Mouse (Mus musculus): ENCODE results near the gene Nes.

The Nes gene

DNA sequence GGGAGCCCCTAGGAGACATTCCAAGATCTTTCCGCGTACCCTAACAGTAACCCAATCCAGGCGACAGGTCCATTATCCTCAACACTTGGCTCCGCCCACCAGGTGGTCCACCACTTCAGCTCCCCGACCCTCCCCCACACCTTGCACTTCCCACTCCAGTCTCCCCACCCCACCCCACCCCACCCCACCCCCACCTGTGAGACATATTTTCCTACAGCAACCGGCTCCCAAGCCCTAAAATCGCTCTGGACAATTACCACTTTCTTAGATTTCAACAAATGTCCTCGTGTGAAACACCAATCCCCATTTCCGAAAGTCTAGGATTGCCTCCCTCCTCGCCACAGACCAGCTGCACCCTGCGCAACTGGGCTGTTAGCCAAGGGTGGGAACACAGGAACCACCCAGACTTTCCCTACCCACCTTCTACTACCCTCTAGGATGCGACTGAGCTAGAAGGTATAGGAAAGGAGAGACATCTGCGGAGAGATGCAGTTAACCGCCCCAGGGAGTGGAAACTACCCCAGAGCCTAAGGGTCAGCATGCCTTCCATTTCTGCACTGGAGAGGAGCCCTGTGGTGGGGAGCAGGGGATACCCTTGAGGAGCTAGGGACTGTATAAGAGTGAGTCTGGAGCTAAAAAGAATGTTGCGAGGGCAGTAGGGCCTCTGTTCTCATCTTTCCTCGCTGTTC is 21.5 kb upstream of the Nes start:
- no peak for DNase-seq (ENCODE audit: low read depth in 2 of 2, low spot score in 2 of 2)

DNA sequence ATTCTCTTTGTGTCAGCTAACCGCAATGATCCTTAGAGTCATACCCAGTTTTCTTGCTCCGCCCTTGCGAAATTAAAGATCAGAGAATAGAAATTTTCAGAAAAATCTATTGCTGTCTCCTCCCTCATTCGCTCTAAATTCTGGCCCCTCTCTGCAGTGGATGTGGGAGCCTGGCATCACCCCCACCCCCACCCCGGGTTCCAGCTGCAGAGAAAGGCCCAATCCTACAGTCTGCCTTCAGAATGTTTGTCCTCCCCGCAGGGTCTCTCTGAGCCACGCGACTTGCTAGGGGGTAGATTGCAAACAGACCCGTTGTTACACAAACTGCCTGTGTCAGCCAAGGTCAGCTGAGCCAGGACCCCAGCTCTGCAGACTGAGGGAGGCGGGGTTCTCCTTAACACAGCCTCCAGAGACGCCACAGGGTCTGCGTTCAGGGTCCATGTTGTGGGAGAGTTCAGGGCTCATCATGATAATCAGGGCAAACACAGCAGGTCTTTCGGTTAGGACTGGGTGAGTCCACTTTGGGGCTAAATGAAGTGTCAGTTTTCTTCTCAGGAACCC is 20.8 kb upstream of the Nes start:
- DNase-seq (ENCODE audit: low read depth in 2 of 2, low spot score in 2 of 2) = no peak

DNA sequence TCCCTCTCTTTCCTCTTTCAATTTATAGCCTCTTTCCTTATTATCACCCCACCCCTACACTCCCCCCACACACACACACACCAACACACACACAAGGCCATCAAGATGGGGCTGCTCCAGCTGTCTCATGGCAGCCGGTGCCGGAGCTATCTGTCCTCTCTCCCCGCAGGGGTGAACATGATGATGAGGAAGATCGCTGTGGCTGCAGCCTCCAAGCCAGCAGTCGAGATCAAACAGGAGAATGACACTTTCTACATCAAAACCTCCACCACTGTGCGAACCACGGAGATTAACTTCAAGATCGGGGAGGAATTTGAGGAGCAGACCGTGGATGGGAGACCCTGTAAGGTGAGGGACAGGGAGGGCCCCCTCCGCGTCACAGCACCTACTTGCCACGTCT is 18.9 kb upstream of the Nes start:
- DNase-seq (ENCODE audit: low read depth in 2 of 2, low spot score in 2 of 2) = no peak

DNA sequence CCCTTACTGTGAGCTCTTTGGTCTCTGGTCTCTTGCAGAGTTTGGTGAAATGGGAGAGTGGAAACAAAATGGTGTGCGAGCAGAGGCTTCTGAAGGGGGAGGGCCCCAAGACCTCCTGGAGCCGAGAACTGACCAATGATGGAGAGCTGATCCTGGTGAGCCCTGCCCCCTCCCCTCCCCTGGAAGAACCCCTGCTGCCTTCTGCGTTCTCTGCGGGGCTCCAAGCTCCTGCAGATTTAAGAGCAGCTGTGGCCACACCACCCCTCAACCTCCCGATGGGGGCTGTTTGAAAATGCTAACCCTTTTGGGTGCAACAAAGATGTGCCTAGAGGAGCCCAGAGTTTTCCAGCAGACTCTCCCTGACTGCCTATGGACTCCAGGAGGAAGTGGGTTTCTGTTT is 18.4 kb upstream of the Nes start:
- no peak for DNase-seq (ENCODE audit: low read depth in 2 of 2, low spot score in 2 of 2)

DNA sequence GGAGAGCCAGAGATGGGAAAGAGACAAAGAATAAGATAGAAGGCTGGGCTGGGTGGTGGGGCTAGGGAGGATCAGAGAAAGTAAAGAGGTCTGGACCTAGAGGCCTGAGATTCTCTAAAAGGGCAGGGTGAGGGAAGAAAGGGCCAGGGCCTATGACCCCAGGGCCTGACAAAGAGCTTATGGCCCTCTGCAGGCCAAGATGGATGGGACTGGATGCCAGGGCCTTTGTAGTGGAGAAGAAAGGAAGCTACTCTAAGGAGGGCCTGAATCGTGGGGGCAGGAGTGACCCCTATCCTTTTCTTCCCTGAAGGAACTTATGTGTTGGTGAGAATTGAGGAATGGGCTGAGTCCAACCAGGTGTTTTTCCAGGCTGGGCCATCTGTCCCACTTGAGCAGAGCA is 12.8 kb upstream of the Nes start:
- DNase-seq (ENCODE audit: low read depth in 2 of 2, low spot score in 2 of 2) = no peak

DNA sequence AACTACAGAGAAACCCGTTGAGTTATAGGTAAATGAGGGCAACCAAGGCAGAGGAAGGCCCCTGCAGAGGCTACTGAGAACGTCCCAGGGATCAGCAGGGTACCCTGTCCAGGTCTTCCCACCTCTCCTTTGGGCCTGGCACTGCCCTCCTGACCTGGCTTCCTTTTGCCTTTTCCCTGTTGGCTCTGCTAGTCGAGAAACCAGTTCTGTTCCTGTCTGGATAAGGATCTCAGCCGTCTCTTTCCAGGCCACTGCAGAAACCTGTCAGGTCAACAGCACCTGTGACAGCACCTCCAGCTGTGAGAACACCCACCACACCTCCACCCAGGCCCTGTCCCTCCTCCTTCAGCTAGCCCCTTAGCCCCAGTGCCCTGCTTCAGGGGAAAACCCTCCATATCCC is 12.4 kb upstream of the Nes start:
- DNase-seq (ENCODE audit: low read depth in 2 of 2, low spot score in 2 of 2) = no peak

DNA sequence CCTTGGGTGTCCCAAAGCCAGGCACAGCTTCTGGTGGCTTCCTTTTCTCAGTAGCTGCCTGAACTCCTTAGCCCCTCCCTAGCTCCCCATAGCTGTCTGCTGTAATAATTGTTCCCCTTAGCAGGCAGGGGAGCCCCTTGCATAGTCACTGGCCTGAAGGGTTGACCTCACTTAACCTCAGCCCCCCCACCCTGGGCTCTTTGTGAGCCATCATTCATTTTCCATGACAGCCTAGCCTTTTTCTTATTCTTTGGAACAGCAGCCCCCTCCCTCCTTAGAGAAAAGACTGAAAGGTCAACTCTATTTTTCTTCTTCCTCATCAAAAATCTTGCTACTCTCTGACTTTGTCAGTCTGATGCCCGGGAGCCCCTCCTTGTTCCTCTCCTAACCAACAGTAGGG is 11.9 kb upstream of the Nes start:
- DNase-seq (ENCODE audit: low read depth in 2 of 2, low spot score in 2 of 2) = no peak

DNA sequence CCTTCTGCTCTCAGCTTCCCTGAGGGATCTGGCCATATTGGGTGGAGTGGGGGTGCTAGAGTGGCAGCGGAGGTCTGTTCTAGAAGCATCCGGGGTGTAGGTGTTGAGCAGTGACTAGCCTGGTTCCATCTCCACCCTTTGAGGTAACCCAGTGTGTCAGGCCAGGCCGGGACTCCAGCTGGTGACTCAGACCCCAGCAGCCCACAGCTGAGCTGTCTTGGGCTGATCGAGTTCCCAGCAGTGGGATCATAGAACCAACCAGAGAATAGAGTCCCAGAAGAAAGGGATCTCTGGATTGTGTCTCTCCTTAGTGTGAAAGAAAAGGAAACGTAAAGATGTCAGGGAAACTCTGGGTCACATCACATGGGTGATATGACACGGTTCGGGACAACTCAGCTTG is 11.5 kb upstream of the Nes start:
- DNase-seq (ENCODE audit: low read depth in 2 of 2, low spot score in 2 of 2) = no peak

DNA sequence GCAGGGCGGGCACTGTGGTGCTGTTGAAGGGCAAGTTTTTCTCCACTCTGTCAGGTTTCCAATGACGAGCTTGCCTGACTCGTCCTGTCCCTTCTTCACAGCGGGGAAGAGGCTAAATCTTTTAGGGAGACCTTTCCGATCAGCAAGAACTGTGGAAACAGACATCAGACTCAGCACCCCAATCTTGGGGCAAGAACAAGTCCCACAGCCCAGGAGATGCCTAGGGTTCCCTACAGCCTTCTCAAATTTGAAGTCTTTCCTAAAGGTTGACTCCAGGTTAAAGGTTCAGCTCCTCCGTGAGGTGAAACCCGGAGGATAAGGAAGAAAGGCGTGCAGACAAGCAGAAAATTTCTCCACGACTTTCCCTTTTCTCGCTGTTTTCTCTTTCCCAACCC is 10.7 kb upstream of the Nes start:
- no peak for DNase-seq (ENCODE audit: low read depth in 2 of 2, low spot score in 2 of 2)

DNA sequence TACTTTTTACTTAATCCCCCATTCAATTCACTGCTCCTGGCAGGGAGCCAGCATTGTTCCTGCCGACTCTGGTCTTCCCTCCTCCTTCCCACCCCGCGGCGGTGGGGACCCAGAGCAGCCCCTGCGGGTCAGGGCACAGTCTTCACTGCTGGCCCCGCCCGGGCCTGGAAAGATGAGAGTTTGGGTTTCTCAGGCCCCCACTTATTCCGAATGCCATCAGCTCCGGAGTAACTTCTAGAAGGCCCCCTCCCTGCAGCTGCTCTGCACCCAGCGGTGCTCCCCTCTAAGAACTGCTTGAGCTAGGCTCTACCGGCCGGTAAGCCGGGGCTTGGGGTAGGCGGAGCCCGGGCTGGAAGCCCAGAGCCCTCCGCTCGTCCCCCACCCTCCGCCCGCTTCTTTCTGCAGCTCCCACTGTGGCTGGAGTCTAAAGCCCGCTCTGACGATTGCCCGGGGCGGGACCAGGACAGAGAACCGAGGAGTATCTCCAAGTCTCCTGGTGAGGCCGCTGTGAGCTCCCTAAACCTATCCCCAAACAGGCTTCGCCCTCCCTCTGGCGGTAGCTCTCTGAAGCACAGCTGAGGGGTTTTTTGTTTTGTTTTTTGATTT is 10.2 kb upstream of the Nes start:
- peak; percentile 44 to 57 for DNase-seq (ENCODE audit: low read depth in 2 of 2, low spot score in 2 of 2)

DNA sequence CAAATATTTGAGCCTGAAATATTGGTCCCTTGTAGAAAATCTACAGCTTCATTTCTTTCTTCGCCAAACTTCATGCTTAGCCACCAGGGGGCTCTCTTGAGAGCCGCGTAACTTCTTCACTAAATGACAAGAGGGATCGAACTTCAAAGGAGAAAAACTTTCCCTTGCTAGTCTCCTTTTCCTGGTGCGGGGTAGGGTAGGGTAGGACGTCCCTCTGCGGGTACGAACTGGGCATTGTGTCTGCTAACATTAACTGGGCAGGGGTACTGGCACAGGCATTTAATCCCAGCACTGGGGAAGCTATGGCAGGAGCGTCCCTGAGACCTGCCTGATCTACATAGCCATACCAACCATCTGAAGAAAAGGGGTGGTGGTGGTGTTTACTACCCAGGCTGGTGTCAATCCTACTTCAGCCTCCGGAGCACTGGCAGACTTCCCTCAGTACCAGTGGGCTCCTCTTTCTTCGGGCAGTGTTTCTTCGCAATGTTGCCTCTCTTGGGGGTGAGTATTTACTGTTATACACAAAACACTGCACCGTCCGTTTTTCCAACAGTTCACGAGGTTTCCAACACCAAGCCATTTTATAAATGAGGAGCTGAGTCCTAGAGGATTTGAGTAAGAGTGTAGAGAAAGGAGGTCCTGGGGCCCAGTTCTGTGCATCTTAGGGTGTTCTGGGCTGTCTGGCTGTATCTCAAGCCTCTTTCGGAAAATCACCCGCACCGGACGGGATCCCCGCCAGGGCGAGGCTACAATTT is 517 bp upstream of the Nes start:
- DNase-seq (ENCODE audit: low read depth in 2 of 2, low spot score in 2 of 2) = peak; percentile 45 to 68

DNA sequence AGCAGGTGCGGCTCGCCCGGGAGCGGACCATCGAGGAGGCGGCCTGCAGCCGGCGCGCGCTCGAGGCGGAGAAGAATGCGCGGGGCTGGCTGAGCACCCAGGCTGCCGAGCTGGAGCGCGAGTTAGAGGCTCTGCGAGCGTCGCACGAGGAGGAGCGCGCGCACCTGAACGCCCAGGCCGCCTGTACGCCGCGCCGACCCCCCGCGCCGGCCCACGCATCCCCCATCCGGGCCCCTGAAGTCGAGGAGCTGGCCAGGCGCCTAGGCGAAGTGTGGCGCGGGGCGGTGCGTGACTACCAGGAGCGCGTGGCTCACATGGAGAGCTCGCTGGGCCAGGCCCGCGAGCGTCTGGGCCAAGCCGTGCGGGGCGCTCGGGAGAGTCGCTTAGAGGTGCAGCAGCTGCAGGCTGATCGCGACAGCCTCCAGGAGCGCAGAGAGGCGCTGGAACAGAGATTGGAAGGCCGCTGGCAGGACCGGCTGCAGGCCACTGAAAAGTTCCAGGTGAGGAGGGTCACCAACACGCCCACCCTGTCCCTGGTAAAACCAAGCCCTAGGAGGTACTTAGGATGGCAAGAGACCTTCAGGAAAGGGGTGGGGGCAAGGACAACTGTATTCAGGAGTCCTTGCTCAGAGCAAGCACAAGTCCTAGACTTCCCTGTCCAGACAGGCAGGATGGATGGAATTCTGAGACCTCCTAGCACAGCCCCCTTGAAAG is 768 bp downstream of the Nes start:
- DNase-seq (ENCODE audit: low read depth in 2 of 2, low spot score in 2 of 2) = no peak

DNA sequence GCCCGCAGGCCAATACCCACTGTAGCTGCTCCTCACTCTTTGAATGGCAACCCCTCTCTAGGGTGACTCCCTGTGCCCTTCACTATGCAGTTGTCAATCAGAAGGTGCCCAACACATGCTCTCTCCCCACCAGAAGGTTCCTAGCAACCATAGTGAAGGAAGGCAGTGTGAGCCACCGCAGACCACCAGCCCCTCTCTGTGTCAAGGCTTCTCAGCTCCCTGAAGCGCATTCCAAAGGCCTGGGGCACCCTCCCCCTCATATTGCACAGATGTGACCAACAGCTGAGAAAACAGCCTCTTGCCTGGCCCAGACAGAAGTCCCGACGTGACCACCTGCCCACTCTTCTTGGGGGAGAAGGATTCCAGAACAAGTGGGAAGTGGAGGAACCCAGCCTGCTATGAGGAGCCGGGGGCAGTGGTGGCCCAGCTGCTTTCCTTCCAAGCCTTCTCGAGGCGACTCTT is 1.4 kb downstream of the Nes start:
- no peak for DNase-seq (ENCODE audit: low read depth in 2 of 2, low spot score in 2 of 2)

DNA sequence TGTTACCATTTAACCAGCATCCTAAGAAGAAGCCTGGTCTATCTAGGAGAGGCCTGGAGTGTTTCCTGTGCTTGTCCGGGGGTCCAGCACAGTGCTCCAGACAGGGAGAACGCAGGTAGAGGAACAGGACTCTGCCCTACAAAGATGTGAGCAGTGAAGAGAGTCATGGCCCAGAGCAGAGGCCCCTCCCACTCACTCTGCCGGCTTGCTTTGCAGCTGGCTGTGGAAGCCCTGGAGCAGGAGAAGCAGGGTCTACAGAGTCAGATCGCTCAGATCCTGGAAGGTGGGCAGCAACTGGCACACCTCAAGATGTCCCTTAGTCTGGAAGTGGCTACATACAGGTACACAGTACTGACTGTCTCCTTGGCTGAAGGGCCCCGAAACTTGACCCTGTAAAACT is 1.9 kb downstream of the Nes start:
- no peak for DNase-seq (ENCODE audit: low read depth in 2 of 2, low spot score in 2 of 2)

DNA sequence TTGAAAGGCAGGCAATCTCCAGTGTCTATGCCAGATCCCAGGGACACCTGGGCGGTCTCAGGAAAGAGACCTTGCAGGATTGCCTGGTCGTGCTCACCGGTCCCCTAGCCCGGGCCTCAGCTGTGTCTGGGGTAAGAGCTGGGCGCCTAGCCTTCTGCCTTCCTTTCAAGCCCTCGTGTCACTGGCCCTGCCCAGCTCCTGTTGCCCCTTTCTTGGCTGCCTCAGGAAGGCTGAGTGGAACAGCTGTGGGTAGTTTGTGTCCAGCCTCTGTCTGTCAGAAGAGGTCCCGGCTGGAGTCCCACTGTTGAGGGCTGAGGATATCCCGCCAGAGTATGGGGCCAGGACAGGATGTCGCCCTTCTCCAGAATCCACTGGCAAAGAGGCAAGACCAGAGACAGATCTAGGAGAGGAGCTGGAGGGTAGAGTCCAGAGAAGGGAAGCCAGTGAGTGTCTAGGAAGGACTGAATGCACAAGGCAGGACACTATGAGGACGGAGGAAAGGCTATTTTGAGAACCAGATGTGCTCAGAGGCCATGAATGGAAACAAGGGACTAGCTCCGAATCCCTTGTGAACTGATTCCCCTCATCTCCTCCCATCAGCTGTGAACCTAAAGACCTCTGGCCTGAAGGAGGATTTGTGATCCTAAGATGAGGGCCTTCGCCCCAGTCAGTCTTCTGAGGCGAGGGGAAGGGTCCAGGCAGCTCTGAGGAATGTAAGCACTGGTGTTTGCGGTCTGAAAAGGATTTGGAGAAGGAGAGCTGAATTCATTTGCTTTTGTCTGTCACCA is 2.9 kb downstream of the Nes start:
- no peak for DNase-seq (ENCODE audit: low read depth in 2 of 2, low spot score in 2 of 2)

DNA sequence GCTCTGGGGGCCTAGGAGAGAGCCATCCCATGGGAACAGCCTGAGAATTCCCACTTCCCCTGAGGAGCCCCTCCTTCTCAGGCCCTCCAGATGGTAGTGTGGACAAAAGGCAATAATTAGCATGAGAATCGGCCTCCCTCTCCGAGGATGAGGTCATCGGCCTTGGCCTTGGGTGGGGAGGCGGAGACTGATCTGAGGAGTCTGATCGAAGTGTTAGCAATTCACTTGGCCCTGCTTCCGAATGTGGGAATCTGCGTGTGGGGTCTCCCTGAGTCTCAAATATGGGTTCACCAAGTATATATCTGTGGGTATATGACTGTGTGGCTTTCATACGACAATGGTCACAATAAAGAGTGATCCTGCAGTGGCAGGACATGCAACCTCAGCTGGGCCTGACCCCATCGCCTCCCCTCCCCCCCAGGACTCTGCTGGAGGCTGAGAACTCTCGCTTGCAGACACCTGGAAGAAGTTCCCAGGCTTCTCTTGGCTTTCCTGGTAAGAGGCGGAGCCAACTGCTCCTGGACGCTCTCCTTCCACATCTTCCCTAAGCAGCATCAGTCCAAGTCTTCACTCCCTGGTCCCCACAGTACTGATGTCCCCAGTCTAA is 3.6 kb downstream of the Nes start:
- DNase-seq (ENCODE audit: low read depth in 2 of 2, low spot score in 2 of 2) = no peak

DNA sequence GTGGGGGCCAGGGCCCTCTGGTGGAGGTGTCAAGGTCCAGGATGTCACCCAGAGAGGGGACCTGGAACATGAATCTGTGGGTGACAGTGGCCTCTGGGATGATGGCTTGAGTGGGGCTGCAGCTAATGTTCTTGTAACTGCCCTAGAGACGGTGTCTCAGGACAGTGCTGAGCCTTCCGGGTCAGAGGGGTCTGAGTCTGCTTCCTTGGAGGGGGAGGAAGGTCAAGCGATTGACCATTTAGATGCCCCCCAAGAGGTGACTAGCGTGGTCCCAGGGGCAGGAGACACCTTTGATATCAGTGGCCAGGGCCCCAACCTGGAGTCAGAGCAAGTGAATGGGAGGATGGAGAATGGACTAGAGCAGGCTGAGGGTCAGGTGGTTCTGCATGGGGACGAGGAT is 8.6 kb downstream of the Nes start:
- no peak for DNase-seq (ENCODE audit: low read depth in 2 of 2, low spot score in 2 of 2)

DNA sequence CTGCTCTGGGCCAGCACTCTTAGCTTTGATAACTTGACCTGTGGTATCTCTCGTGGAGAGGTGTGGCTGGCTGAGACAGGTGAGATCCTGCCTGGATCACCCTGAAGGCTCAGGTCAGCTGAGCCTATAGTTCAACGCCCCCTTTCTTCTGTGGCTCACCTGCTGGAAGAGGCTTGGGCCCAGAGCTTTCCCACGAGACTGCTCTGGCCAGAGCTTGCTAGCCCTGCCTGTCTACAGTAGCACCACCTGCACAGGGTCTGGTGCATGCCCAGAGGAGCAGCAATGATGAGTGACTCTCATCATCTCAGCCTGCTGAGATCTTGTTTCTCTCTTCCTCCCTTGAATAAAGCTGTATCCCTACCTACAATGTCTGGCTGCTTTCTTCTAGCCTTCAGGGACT is 9.2 kb downstream of the Nes start:
- DNase-seq (ENCODE audit: low read depth in 2 of 2, low spot score in 2 of 2) = no peak

DNA sequence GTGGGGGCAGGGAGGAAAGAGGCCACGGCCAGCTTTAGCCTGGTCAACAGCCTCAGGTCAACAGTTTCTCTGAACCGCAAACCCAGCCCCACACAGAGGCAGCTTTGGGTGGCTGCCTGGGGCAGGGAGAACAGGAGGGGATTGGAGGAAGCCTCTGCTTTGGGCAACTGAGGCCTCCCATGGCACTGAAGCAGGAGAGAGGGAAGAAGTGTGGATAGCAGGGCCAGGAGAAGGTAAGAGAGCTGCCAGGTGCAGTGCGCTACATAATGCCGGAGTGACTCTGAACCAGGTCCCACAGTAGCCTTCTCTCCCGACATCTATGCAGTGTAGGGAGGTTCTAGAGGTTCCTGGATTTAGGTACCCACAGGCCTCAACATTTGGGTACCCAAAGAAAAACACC is 9.8 kb downstream of the Nes start:
- no peak for DNase-seq (ENCODE audit: low read depth in 2 of 2, low spot score in 2 of 2)

DNA sequence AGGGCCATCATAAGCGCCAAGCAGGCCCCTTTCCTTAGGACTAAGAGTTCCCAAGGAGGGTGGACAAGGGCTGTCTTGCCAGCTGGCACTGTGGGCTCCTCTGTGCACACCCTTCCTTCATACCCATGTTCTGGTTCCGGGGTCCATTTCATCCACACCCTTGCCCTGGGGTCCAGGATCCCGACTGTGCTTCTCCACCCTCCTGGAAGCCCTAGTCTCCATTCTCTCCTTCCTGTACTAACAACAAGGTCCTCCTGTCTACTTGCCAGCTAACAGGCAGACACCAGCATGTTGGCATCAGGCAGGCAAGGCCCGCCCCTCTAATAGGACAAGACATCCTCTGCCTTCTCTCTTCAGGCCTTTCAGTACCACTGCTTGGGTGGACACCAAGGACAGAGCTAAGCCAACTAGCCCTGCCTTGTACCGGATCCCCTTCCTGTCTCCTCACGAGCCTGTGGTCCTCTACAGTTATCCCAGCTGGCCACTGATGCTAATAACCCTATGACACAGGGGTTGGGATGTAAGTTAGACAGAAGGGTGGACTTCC is 10.4 kb downstream of the Nes start:
- DNase-seq (ENCODE audit: low read depth in 2 of 2, low spot score in 2 of 2) = no peak

All from CD8-positive naive resting alpha-beta T cell, adult 2 months (primary cell).